Mouse (Mus musculus): ENCODE results near the gene Rhobtb1. TPM values are rescaled to one million over a fixed set of nuclear protein-coding genes. Genes with fewer than 3 reads are reported as not detected.
A peak's percentile ranks its signal among the peaks of the same experiment; 100 is the strongest.

Gene Rhobtb1
- polyA plus RNA-seq, 1 experiment from 2014 or later, result 11.3 TPM

DNA sequence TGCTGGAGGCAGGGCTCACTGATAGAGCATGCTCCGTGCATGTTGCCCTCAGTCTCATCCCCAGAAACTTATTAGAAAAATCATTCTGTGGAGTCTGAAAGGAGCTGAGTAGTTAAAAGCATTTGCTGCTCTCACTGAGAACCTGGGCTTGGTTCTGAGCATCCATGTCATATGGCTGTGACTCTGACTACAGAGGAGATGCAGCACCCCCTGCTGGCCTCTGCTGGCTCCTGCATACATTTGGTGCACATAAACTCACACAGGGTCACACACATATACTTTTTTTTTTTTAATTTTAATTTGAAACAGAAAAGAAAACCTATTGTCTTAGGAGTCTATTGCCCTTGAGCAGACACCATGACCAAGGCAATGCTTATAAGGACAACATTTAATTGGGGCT is 28.1 kb downstream of the Rhobtb1 start:
- Histone ChIP-seq H3K36me3 (ENCODE audit: control insufficient read depth, insufficient read depth, low read length) (peaks cover 2% of the 10 kb centered on the region; the same call in 1 of the 2 replicates), H3K9me3 (ENCODE audit: control insufficient read depth, low read length) (peaks cover 3% of the 10 kb centered on the region; the same call in 1 of the 2 replicates), H3K27ac (ENCODE audit: low read length) (no peak overlapping the region), H3K4me1 (ENCODE audit: control insufficient read depth, insufficient read depth, low read length) (no peaks in the 10 kb centered on the region), H3K9ac (ENCODE audit: low read depth, low read length) (no peak overlapping the region), H3K4me3 (ENCODE audit: low read length) (no peak overlapping the region), H3K4me2 (ENCODE audit: low read depth, low read length) (no peak overlapping the region), H3K27me3 (replicated peaks; ENCODE audit: control insufficient read depth, insufficient read depth, low read length) (no peaks in the 10 kb centered on the region)
- WGBS, result 100% methylated on average over 1 of the region's 1 CpGs
- ATAC-seq, result no peak

DNA sequence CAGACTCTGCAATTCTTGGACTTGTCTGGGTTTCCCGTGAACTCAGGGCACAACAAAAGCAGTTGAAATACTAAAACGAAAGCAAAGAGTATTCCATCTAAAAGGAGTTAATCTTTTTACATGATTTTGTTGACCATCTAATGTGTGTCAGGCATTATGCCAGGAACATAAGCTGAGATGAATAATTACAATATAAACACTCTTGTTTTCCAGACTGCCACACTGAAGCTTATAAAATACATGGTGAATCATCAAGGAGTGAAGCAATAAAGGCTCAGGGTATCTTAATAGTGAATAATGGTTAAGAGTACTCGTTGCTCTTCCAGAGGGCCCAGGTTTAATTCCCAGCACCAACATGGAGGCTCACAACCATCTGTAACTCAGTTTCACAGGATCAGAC is 29.8 kb downstream of the Rhobtb1 start:
- Histone ChIP-seq H3K9me3 (ENCODE audit: control insufficient read depth, low read length) (peaks cover 3% of the 10 kb centered on the region; the same call in 1 of the 2 replicates), H3K27ac (ENCODE audit: low read length) (no peak overlapping the region), H3K27me3 (replicated peaks; ENCODE audit: control insufficient read depth, insufficient read depth, low read length) (no peaks in the 10 kb centered on the region), H3K4me3 (ENCODE audit: low read length) (no peak overlapping the region), H3K4me1 (ENCODE audit: control insufficient read depth, insufficient read depth, low read length) (peaks cover 8% of the 10 kb centered on the region), H3K4me2 (ENCODE audit: low read depth, low read length) (no peak overlapping the region), H3K36me3 (ENCODE audit: control insufficient read depth, insufficient read depth, low read length) (peaks cover 2% of the 10 kb centered on the region; the same call in 1 of the 2 replicates), H3K9ac (ENCODE audit: low read depth, low read length) (no peak overlapping the region)
- WGBS, result 50% methylated on average over 3 of the region's 3 CpGs
- ATAC-seq, result no peak

DNA sequence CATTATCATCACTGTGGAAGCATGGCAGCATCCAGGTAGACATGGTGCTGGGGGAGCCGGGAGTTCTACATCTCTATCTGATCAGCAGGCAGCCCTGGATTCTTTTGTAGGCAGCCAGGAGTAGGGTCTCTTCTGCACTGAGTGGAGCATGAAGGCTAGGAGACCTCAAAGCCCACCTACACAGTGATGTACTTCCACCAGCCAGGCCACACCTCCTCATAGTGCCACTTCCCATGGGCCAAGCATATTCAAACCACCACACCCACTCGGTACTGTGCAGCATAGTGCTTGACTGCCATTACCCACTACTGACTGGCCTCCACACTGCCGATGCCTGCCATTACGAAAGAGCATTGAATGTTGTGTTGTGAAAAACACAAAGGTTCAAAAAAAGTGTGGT is 33.7 kb downstream of the Rhobtb1 start:
- WGBS, result 89% methylated on average over 4 of the region's 4 CpGs
- no peak for ATAC-seq
- peak overlapping the region; percentile 89 for H3K27ac ChIP-seq (ENCODE audit: low read length)

DNA sequence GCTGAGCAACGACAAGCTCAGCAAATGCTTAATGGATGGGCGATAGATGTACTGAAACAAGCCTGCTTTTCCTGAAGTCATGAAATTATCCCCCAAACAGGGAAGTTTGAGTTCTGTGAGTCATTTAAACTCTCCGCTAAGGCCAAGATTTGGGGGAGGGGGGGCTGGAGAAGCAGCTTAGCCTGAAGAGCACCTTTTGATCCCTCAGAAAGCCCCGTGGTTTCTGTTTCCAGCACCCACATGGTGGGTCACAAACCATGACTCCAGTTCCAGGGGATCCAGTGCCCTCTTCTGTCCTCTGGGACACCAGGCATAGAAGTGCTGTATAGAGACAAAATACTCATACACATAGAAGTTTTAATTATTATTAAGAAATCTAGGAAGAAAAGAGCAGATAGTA is 34.2 kb downstream of the Rhobtb1 start:
- no peaks in the 10 kb centered on the region for H3K9me3 ChIP-seq (ENCODE audit: control insufficient read depth, low read length)
- WGBS, result 62% methylated on average over 4 of the region's 4 CpGs
- peaks cover 8% of the 10 kb centered on the region for H3K4me1 ChIP-seq (ENCODE audit: control insufficient read depth, insufficient read depth, low read length)
- 0 out of 2 replicates have a peak overlapping the region, but pooled peaks have one; percentile 18 for H3K9ac ChIP-seq (ENCODE audit: low read depth, low read length)
- H3K4me3 ChIP-seq (ENCODE audit: low read length), result no peak overlapping the region
- H3K36me3 ChIP-seq (ENCODE audit: control insufficient read depth, insufficient read depth, low read length), result no peaks in the 10 kb centered on the region
- peak overlapping the region; percentile 89 for H3K27ac ChIP-seq (ENCODE audit: low read length)
- peak overlapping the region; percentile 52 for H3K4me2 ChIP-seq (ENCODE audit: low read depth, low read length)
- no peaks in the 10 kb centered on the region for H3K27me3 ChIP-seq (replicated peaks; ENCODE audit: control insufficient read depth, insufficient read depth, low read length)
- peak; percentile 43 for ATAC-seq

More for the DNA sequence above, 33.7 kb downstream of the Rhobtb1 start:
- H3K27me3 ChIP-seq (replicated peaks; ENCODE audit: control insufficient read depth, insufficient read depth, low read length), result no peaks in the 10 kb centered on the region
- H3K4me2 ChIP-seq (ENCODE audit: low read depth, low read length), result no peak overlapping the region
- H3K4me1 ChIP-seq (ENCODE audit: control insufficient read depth, insufficient read depth, low read length), result peaks cover 8% of the 10 kb centered on the region
- H3K9me3 ChIP-seq (ENCODE audit: control insufficient read depth, low read length), result no peaks in the 10 kb centered on the region
- no peaks in the 10 kb centered on the region for H3K36me3 ChIP-seq (ENCODE audit: control insufficient read depth, insufficient read depth, low read length)
- no peak overlapping the region for H3K9ac ChIP-seq (ENCODE audit: low read depth, low read length)
- H3K4me3 ChIP-seq (ENCODE audit: low read length), result no peak overlapping the region

DNA sequence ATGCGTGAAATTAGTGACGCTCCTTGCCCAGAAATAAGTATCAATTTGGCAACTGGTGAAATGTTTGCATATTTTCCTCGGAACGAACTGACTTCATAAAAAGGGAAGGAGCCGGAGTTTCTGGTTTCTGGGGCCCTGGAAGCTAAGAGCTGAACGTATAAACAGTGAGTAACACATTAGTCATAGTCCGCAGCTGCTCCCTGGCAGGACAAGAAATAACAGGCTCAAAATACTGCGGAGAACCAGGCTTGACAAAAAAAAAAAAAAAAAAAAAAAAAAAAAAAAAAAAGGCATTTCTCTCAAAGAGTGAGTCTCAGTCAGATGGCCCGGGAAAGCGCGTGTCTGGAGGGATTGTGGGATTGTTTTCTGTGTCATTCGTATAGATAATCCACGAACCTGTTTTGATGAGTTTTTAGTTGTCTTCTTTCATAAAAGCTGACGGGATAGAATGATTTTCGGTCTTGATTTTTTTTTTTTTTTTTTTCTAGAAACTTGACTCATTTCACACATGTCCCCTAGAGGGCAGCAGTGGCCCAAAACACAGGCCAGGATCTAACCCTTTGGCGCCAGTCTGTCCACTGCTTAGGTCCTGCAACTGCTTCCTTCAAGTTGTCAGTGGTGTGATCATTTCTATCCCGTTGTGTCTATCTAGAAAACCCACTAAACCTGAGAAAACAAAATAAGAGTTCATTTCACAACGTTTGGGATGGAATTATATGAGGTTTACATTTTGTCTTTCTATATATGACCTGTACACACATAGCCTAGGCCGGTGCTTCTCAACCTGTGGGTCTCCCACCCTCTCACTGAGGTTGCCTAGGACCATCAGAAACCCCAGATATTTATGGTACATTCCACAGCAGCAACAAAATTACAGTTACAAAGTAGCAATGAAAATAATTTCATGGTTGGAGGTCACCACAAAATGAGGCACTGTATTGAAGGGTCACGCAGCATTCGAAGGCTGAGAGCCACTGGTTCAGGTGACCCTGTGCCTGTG is 35.0 kb downstream of the Rhobtb1 start:
- peak overlapping the region; percentile 77 for H3K27ac ChIP-seq (ENCODE audit: low read length)
- H3K27me3 ChIP-seq (replicated peaks; ENCODE audit: control insufficient read depth, insufficient read depth, low read length), result no peaks in the 10 kb centered on the region
- H3K4me2 ChIP-seq (ENCODE audit: low read depth, low read length), result peak overlapping the region; percentile 52
- H3K36me3 ChIP-seq (ENCODE audit: control insufficient read depth, insufficient read depth, low read length), result no peaks in the 10 kb centered on the region
- no peaks in the 10 kb centered on the region for H3K9me3 ChIP-seq (ENCODE audit: control insufficient read depth, low read length)
- H3K9ac ChIP-seq (ENCODE audit: low read depth, low read length), result peak overlapping the region; percentile 47; the same call in 1 of the 2 replicates
- H3K4me1 ChIP-seq (ENCODE audit: control insufficient read depth, insufficient read depth, low read length), result peaks cover 8% of the 10 kb centered on the region
- peak; percentile 88 for ATAC-seq
- peak overlapping the region; percentile 41 for H3K4me3 ChIP-seq (ENCODE audit: low read length)
- WGBS, result 15% methylated on average over 21 of the region's 21 CpGs

DNA sequence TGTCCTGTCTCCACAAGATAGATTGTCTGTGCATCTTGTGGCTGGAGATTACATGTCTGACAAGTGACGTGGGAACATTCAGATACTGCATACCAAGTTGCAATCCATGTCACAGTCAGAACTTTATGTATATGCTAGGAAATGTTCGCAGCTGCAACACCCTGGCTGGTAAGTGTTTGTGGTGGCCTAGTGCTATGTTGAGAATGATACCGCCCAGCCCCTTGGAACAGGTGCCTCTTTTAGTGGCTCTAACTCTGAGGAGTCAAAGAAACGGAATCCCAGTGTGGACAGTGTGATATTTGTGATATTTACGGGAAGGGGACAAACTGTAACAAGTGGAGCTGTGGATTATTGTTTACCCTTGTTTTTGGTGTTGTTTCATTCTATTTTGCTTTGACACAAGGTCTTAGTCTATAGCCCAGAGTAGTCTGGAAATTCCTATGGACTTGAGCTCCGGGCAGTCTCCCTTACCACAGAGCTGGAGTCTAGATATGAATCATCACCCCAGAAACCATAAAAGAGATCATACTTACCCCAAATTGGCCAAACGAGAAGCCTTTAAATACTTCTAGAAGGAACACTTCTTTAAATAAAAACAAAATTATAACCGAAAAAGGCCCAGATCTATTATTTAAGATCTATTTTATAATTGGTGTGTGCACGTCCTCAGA is 36.7 kb downstream of the Rhobtb1 start:
- Histone ChIP-seq H3K4me3 (ENCODE audit: low read length) (no peak overlapping the region), H3K36me3 (ENCODE audit: control insufficient read depth, insufficient read depth, low read length) (no peaks in the 10 kb centered on the region), H3K4me1 (ENCODE audit: control insufficient read depth, insufficient read depth, low read length) (peaks cover 8% of the 10 kb centered on the region), H3K9me3 (ENCODE audit: control insufficient read depth, low read length) (no peaks in the 10 kb centered on the region), H3K9ac (ENCODE audit: low read depth, low read length) (no peak overlapping the region), H3K27ac (ENCODE audit: low read length) (no peak overlapping the region), H3K27me3 (replicated peaks; ENCODE audit: control insufficient read depth, insufficient read depth, low read length) (no peaks in the 10 kb centered on the region), H3K4me2 (ENCODE audit: low read depth, low read length) (no peak overlapping the region)
- 84% methylated on average over 9 of the region's 9 CpGs for WGBS
- no peak for ATAC-seq

DNA sequence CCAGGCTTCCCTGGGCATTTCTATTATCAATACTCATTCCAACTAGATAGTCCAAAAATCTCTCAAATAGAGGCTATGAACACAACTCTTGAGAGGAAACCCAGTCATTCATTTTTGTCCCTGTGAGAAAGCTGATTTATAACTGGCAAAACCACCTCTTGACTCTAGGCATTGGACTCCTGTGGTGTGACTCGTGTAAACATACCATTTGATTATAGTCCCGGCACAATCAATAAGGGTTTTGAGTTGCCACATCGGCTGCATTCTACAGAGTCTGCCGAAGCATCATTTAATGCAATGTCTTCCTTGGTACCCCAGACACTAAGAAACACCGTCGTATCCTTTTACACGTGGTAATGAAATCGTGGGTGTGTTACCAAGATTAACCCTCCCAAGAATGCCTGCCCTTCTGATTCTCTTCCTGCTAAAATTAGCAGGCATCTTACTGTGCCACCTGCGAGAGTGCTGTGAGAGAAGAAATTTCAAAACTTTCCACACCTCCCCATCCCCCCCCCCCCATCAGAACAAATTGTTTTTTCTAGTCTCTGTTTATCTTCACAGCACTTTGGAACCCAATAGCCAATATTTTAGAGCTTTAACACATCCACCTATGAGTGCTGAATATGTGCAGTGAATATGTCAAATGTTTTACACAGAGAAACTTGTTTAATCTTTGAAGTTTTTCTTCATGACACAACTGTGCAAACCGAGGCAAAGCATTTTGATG is 39.4 kb downstream of the Rhobtb1 start:
- H3K36me3 ChIP-seq (ENCODE audit: control insufficient read depth, insufficient read depth, low read length), result no peaks in the 10 kb centered on the region
- no peaks in the 10 kb centered on the region for H3K4me1 ChIP-seq (ENCODE audit: control insufficient read depth, insufficient read depth, low read length)
- no peaks in the 10 kb centered on the region for H3K9me3 ChIP-seq (ENCODE audit: control insufficient read depth, low read length)
- 67% methylated on average over 10 of the region's 10 CpGs for WGBS
- H3K27ac ChIP-seq (ENCODE audit: low read length), result no peak overlapping the region
- no peak overlapping the region for H3K4me3 ChIP-seq (ENCODE audit: low read length)
- H3K9ac ChIP-seq (ENCODE audit: low read depth, low read length), result no peak overlapping the region
- H3K4me2 ChIP-seq (ENCODE audit: low read depth, low read length), result no peak overlapping the region
- no peak for ATAC-seq
- no peaks in the 10 kb centered on the region for H3K27me3 ChIP-seq (replicated peaks; ENCODE audit: control insufficient read depth, insufficient read depth, low read length)

DNA sequence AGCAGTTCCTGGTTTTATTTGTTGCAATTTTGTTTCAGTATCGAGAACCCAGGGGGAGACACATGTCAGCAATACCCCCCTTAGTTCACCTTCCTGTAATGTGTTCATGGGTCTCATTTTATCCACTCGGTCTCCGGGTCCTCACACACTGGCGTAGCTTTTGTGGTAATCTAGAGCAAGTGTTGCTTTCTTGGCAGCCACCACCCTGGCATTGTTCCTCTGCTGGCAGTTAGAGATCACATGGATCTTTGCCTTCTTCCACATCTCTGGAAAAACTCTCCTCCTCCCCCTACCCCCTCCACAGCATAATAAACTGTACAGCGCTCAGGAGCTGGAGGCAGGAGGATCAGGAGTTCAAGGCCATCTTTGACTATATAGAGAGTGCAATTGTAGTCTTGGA is 41.0 kb downstream of the Rhobtb1 start:
- Histone ChIP-seq H3K36me3 (ENCODE audit: control insufficient read depth, insufficient read depth, low read length) (no peaks in the 10 kb centered on the region), H3K27me3 (replicated peaks; ENCODE audit: control insufficient read depth, insufficient read depth, low read length) (no peaks in the 10 kb centered on the region), H3K4me2 (ENCODE audit: low read depth, low read length) (no peak overlapping the region), H3K9ac (ENCODE audit: low read depth, low read length) (no peak overlapping the region), H3K9me3 (ENCODE audit: control insufficient read depth, low read length) (no peaks in the 10 kb centered on the region), H3K4me3 (ENCODE audit: low read length) (no peak overlapping the region), H3K27ac (ENCODE audit: low read length) (no peak overlapping the region), H3K4me1 (ENCODE audit: control insufficient read depth, insufficient read depth, low read length) (no peaks in the 10 kb centered on the region)
- 93% methylated on average over 5 of the region's 5 CpGs for WGBS
- ATAC-seq, result no peak

DNA sequence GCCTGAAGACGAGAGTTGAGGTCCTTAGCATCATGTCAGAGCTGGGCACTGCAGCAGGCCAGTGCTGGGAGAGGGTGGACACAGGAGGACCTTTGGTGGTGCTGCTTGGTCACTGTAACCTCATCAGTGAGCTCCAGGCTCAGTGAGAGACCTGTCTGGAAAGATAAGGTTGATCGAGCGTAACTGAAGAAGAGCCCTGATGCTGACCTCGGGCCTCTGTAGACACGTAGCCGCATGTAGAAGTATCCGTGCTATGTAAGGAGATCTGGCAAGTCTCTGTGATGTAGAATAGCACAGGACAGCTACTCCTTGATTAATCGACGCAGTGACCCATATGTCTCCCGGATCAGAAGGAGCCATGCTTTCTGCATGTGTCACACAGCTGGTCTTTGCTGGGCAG is 42.5 kb downstream of the Rhobtb1 start:
- Histone ChIP-seq H3K4me1 (ENCODE audit: control insufficient read depth, insufficient read depth, low read length) (no peaks in the 10 kb centered on the region), H3K4me2 (ENCODE audit: low read depth, low read length) (no peak overlapping the region), H3K9me3 (ENCODE audit: control insufficient read depth, low read length) (no peaks in the 10 kb centered on the region), H3K27me3 (replicated peaks; ENCODE audit: control insufficient read depth, insufficient read depth, low read length) (no peaks in the 10 kb centered on the region), H3K4me3 (ENCODE audit: low read length) (no peak overlapping the region), H3K9ac (ENCODE audit: low read depth, low read length) (no peak overlapping the region), H3K27ac (ENCODE audit: low read length) (no peak overlapping the region), H3K36me3 (ENCODE audit: control insufficient read depth, insufficient read depth, low read length) (no peaks in the 10 kb centered on the region)
- WGBS, result 90% methylated on average over 10 of the region's 10 CpGs
- ATAC-seq, result no peak
